Mouse (Mus musculus): ENCODE data around the gene Zyx. TPM values are rescaled to one million over a fixed set of nuclear protein-coding genes. Genes with fewer than 3 reads are reported as not detected.
A peak's percentile ranks its signal among the peaks of the same experiment; 100 is the strongest.

Zyx gene
- total RNA-seq, 2 experiments from 2014 or later: 20.2 to 25.5 TPM

GRCm38 (mm10) chr6:42364607-42365006, 15.2 kb downstream of the Zyx start:
- DNase-seq (ENCODE audit: low spot score): no peak

- no peak for DNase-seq (ENCODE audit: low spot score)
Measured at GRCm38 (mm10) chr6:42365215-42365614, 15.8 kb downstream of the Zyx start.

- no peak for DNase-seq (ENCODE audit: low spot score)
Measured at GRCm38 (mm10) chr6:42369870-42370269, 20.4 kb downstream of the Zyx start.

DNA sequence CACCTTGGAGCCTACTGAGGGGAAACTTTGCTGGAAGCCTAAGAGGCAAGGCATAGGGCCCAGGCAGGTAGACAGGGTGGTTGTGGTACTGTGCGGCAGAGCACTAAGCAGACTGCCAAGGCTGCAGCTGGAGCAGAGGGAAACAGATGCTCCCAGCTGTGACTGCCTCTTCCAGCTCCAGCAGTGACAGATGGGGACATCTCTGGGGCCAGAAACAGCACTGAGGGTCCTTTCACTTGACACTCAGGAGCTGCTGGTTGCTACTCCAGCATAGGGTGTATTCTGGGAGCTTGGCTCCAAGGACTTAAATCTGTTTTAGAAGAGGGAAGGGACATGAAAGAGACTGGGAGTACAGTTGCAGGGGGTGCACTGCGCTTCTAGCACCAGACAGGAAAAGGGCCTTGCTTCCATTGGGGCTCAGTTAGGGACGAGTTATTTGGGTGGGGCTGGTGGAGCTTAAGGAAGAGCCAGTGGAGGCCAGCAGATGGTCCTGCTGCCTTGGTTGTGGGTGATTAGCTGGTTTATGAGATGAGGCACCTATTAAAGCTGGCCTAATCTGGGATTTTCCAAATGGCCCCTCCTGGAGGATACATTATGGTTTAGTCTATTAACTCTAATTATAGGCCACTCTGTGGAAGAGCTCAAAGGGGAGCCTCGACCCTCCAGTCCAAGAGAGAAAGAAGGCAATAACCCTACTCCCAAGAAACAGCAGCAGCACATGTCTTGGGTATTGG, 21.4 kb downstream of the Zyx start:
- DNase-seq (ENCODE audit: low spot score): no peak

DNA sequence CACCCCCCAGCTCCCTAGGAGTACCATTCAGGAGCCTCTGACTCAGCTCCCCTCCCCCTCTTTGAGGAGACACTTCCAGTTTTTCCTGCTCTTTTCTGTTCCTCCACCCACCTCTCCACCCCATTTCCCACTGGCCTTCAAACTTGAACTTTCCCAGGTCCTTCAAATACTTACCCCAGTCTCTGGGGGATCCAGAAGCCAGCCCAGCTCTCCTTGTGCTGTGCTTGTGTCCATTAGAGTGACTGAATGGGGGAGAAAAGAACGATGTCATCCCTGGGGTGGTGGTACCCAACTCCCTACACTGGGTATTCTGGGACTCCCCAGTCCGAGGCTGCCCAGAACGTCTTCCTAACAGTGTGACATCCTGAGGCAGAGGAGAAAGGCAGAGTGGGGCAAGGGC, 22.6 kb downstream of the Zyx start:
- DNase-seq (ENCODE audit: low spot score): no peak

GRCm38 (mm10) chr6:42372421-42372815, 23.0 kb downstream of the Zyx start:
- no peak for DNase-seq (ENCODE audit: low spot score)

DNA sequence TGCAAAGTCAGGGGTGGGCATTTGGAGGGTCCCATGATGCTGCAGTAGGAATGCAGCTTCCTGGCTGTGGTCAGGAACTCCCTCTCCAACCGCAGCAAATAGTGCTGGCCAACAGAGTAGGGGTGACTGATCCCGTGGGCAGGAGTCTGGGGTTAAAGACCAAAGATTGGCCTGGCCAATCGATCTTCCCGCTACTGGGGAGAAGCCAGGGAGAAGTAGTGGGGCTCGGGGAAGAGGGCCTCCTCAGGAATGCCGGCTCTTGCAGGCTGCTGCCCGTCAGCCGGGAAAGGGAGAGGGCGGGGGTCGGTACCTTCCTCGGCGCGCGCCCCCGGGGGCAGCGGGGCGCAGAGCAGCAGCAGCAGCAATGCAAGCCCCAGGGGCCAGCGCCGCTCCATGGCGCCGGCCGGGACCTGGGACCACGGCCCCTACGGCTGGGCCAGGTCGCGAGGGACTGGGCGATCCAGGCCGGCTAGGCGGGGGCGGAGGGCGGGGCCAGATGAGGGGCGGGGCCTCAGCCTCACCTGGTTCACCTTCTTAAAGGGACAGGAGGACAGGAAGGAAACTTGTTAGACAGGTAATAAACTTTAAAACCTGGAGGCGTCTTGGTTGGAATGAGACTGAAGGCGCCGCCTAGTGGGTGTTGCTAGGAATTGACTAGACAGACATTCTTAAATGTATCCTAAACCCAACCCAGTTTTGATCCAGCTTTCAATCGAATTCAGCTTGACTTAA, 23.6 kb downstream of the Zyx start, which contains the start of gene Epha1:
Epha1 (minus strand) TSS at position 453 of the 732 bp plus-strand sequence.
- DNase-seq (ENCODE audit: low spot score): peak; percentile 59

- DNase-seq (ENCODE audit: low spot score): no peak
Measured at GRCm38 (mm10) chr6:42373669-42374430, 24.4 kb downstream of the Zyx start.

- peak; percentile 72 for DNase-seq (ENCODE audit: low spot score)
Measured at GRCm38 (mm10) chr6:42374701-42375100, 25.3 kb downstream of the Zyx start.

GRCm38 (mm10) chr6:42375131-42375530, 25.7 kb downstream of the Zyx start:
- no peak for DNase-seq (ENCODE audit: low spot score)

GRCm38 (mm10) chr6:42376016-42376415, 26.6 kb downstream of the Zyx start:
- no peak for DNase-seq (ENCODE audit: low spot score)

DNA sequence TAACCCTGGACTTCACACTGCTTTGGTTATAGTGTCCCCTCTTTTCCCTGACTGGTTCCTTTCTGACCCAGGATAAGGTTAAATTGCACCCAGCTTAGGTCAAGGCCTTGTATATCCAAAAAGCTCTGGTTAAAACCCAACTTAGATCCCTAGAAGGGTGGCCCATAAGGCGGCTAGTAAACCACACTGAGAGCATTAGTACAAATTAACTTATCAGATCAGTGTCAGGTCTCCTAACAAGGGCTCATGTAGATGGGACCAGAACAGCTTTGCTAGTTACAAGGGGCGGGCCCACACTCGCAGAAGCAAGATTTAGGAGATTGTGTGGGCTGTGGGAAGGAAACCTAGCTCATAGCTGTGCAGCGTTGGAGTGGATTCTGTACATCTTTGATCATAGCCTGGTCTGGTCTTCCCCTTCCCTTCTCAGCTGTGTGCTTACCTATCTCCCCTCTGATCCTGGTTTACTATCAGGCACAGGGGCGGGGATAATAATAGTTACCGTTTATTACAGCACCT, 27.1 kb downstream of the Zyx start:
- no peak for DNase-seq (ENCODE audit: low spot score)

- DNase-seq (ENCODE audit: low spot score): no peak
Measured at GRCm38 (mm10) chr6:42377280-42377679, 27.9 kb downstream of the Zyx start.

GRCm38 (mm10) chr6:42379551-42379950, 30.1 kb downstream of the Zyx start:
- no peak for DNase-seq (ENCODE audit: low spot score)

GRCm38 (mm10) chr6:42380416-42381144, 31.1 kb downstream of the Zyx start:
- peak; percentile 52 for DNase-seq (ENCODE audit: low spot score)

GRCm38 (mm10) chr6:42381221-42381620, 31.8 kb downstream of the Zyx start:
- no peak for DNase-seq (ENCODE audit: low spot score)

DNA sequence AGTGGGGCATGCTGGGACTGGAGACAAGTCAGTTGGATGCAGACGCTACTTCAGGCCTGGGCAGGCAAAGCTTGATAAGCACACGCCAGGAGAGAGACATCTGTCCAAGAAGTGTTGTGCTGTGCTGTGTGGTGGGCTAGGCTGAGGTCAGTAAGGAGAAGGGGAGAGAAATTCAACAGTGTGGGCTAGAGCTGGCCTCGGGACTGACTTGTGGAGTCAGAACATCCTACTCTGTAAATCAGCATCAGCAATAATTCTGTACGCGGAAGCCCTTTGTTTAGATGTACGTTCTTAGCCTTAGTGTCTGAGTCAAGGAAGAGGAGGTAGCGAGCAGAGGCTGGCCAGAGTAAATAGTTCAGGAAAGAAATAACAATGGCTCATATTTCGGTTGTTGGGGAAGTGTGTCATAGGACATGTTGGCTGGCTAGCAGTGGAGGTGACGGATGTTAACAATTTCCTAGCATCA, 32.5 kb downstream of the Zyx start:
- no peak for DNase-seq (ENCODE audit: low spot score)

DNA sequence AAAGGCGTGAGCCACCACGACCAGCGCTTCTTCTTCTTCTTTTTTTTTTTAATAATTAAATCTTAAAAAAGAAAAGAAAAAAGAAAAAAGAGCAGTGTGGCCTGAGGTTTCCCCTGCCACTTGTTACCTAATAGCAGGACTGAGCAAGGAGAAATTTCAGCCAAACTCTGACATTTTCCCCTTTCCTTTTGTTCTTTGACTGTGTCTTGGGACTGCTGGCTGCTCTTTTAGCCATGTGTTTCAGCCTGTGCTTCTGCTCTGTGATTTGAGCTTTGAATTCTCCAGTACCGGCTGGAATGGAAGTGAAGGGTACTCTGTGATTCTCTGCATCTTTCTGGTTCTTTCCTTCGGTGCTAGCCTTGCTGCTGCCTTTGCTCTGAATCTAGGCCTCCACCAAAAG, 33.9 kb downstream of the Zyx start:
- no peak for DNase-seq (ENCODE audit: low spot score)

DNA sequence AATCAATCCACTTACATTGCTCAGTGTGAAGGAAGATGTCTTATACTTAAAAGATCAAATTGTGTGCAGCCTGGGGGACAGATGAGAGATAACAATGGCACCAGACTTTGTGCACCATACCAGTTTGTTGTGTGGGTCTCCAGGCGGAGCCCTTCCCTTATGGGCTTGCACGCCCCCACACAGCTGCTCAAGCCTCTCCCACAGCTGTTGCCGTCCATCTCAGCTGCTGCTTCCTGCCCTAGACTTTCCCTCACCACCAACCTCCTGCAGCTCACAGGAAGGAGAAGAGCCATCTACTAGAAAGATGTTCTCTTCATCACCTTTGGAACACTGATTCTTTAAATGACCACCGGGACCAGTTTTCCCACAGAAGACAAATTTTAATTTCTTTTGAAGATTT, 36.2 kb downstream of the Zyx start:
- DNase-seq (ENCODE audit: low spot score): no peak

- DNase-seq (ENCODE audit: low spot score): no peak
Measured at GRCm38 (mm10) chr6:42391796-42392330, 42.4 kb downstream of the Zyx start.

All from gastrocnemius, adult 18-20 months (tissue).